Mouse (Mus musculus): ENCODE results near the gene Vti1a. TPM values are rescaled to one million over a fixed set of nuclear protein-coding genes. Genes with fewer than 3 reads are reported as not detected.

Gene Vti1a
- polyA plus RNA-seq, 2 experiments: 6.9 to 11.9 TPM

DNA sequence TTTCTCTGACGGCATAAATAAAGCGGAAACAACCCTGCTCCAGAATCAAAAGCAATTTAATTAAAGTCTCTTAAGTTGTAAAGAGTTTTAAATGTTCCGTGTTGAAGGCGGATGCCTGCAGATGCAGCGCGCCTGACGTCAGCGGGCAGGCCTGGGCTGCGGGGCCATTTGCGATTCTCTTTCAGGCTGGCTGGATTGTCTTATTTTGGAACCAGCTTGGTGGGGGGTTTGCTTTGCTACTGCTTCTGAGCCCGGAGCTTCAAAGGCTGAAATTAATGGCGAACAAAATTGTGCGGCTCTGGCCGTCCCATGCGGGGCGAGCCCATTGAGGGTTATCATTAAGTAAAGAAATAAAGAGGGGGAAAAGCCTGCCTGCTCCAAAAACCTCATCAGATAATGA lies 310.4 kb downstream of the Vti1a start:
- Histone ChIP-seq H3K27ac (no peak overlapping the region), H3K9me3 (ENCODE audit: control insufficient read depth, low read length) (no peaks in the 10 kb centered on the region), H3K27me3 (ENCODE audit: control insufficient read depth, insufficient read depth, low read length) (no peaks in the 10 kb centered on the region), H3K4me2 (ENCODE audit: low read depth) (no peak overlapping the region), H3K4me3 (ENCODE audit: insufficient read depth in 1 of 2, low read depth in 2 of 2, low read length in 2 of 2) (no peak overlapping the region), H3K9ac (replicated peaks) (no peak overlapping the region), H3K4me1 (replicated peaks; ENCODE audit: control insufficient read depth in 2 of 2, insufficient read depth in 2 of 2, low read length in 1 of 2) (no peaks in the 10 kb centered on the region), H3K36me3 (replicated peaks; ENCODE audit: control insufficient read depth, insufficient read depth, low read depth) (no peaks in the 10 kb centered on the region)
- DNase-seq (ENCODE audit: low read depth in 3 of 3, low spot score in 3 of 3) (no peak), ATAC-seq (ENCODE audit: insufficient read depth) (no peak)
- no peak for TF ChIP-seq CTCF (IDR thresholded peaks at IDR 0.05; ENCODE audit: low read depth)
- no peak for TF ChIP-seq EP300 (IDR thresholded peaks at IDR 0.05; ENCODE audit: low read depth)
- WGBS (ENCODE audit: insufficient replicate concordance): 86% methylated on average over 16 of the region's 16 CpGs

DNA sequence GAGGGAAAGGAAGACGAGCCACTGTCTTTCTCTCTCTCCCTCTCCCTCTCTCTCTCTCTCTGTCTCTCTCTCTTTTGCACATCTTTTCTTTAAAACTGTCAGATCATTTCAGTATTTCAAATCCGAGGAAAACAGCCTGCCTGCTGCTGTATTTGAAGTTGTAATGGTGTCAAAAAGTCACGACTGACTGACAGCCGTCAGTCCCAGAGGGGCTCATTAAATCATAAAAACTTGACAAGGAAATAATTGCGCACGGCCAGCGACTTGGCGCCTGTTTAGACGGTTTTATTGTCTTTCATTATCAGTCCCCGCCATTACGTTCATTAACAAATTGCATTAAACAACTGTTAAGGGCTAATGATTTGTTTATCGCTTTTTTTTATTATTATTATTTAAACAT lies 310.9 kb downstream of the Vti1a start:
- WGBS (ENCODE audit: insufficient replicate concordance): 79% methylated on average over 12 of the region's 12 CpGs

DNA sequence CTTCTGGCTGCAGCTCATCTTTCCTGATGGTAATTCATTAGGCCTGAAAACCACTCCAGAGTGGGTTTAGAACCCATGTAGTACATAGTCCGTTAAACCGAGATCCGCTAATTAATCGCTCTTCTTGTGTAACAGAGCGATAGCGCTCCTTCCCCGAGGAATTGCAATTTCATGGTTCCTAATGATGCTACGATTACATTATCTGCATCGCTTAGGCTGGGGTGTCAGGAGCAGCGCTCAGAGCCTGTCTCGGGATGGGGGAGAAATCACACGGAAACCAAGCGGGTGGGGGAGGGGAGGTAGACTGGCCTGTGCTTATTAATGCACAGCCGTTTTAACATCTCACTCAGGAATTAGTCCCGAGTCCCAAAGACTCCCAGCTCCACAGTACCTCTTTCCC lies 319.4 kb downstream of the Vti1a start:
- Histone ChIP-seq H3K4me1 (replicated peaks; ENCODE audit: control insufficient read depth in 2 of 2, insufficient read depth in 2 of 2, low read length in 1 of 2) (0 out of 4 replicates have a peak, but pooled peaks cover 0 to 5% of the 10 kb centered on the region in 2 experiments), H3K27ac (no peak overlapping the region), H3K27me3 (ENCODE audit: control insufficient read depth, insufficient read depth, low read length) (no peaks in the 10 kb centered on the region), H3K9ac (replicated peaks) (no peak overlapping the region), H3K9me3 (ENCODE audit: control insufficient read depth, low read length) (no peaks in the 10 kb centered on the region), H3K36me3 (replicated peaks; ENCODE audit: control insufficient read depth, insufficient read depth, low read depth) (no peaks in the 10 kb centered on the region), H3K4me2 (ENCODE audit: low read depth) (no peak overlapping the region), H3K4me3 (ENCODE audit: insufficient read depth in 1 of 2, low read depth in 2 of 2, low read length in 2 of 2) (no peak overlapping the region)
- WGBS (ENCODE audit: insufficient replicate concordance): 77% methylated on average over 15 of the region's 15 CpGs
- TF ChIP-seq CTCF (IDR thresholded peaks at IDR 0.05; ENCODE audit: low read depth): no peak
- TF ChIP-seq EP300 (IDR thresholded peaks at IDR 0.05; ENCODE audit: low read depth): no peak
- ATAC-seq (ENCODE audit: insufficient read depth) (no peak), DNase-seq (ENCODE audit: low read depth in 3 of 3, low spot score in 3 of 3) (no peak)

More for the DNA sequence above, 310.9 kb downstream of the Vti1a start:
- no peak overlapping the region for H3K4me3 ChIP-seq (ENCODE audit: insufficient read depth in 1 of 2, low read depth in 2 of 2, low read length in 2 of 2)
- H3K36me3 ChIP-seq (replicated peaks; ENCODE audit: control insufficient read depth, insufficient read depth, low read depth): no peaks in the 10 kb centered on the region
- no peak overlapping the region for H3K27ac ChIP-seq
- no peak overlapping the region for H3K9ac ChIP-seq (replicated peaks)
- TF ChIP-seq CTCF (IDR thresholded peaks at IDR 0.05; ENCODE audit: low read depth) (no peak), EP300 (IDR thresholded peaks at IDR 0.05; ENCODE audit: low read depth) (no peak)
- no peak overlapping the region for H3K4me2 ChIP-seq (ENCODE audit: low read depth)
- H3K9me3 ChIP-seq (ENCODE audit: control insufficient read depth, low read length): no peaks in the 10 kb centered on the region
- H3K27me3 ChIP-seq (ENCODE audit: control insufficient read depth, insufficient read depth, low read length): no peaks in the 10 kb centered on the region
- DNase-seq (ENCODE audit: low read depth in 3 of 3, low spot score in 3 of 3) (no peak), ATAC-seq (ENCODE audit: insufficient read depth) (no peak)
- 0 out of 4 replicates have a peak, but pooled peaks cover 0 to 1% of the 10 kb centered on the region in 2 experiments for H3K4me1 ChIP-seq (replicated peaks; ENCODE audit: control insufficient read depth in 2 of 2, insufficient read depth in 2 of 2, low read length in 1 of 2)

DNA sequence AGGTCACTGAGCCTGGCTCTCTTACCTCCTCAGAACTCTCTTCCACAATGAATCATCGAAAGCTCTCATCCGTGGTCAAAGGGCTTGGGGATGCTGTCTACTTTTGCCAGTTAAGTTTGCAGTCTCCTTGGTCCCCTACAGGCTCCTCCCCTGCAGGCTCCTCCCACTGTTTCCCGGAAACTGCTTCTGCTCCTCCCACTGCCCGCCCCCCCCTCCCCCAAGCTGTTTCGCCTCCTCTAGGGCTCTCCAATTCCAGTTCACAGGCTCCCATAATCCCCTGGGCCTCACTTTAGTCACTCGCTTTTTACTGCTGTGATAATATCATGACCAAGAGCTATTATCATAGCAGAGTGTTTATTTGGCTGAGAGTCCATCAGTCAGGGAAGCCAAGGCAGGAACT lies 324.2 kb downstream of the Vti1a start:
- H3K4me1 ChIP-seq (replicated peaks; ENCODE audit: control insufficient read depth in 2 of 2, insufficient read depth in 2 of 2, low read length in 1 of 2): peaks cover 0 to 2% of the 10 kb centered on the region in 2 experiments; a peak in 1 of 4 replicates
- TF ChIP-seq CTCF (IDR thresholded peaks at IDR 0.05; ENCODE audit: low read depth) (no peak), EP300 (IDR thresholded peaks at IDR 0.05; ENCODE audit: low read depth) (no peak)
- 61% methylated on average over 6 of the region's 6 CpGs for WGBS (ENCODE audit: insufficient replicate concordance)
- no peak overlapping the region for H3K27ac ChIP-seq
- DNase-seq (ENCODE audit: low read depth in 3 of 3, low spot score in 3 of 3) (no peak), ATAC-seq (ENCODE audit: insufficient read depth) (no peak)
- H3K27me3 ChIP-seq (ENCODE audit: control insufficient read depth, insufficient read depth, low read length): no peaks in the 10 kb centered on the region
- H3K36me3 ChIP-seq (replicated peaks; ENCODE audit: control insufficient read depth, insufficient read depth, low read depth): no peaks in the 10 kb centered on the region
- H3K9me3 ChIP-seq (ENCODE audit: control insufficient read depth, low read length): no peaks in the 10 kb centered on the region
- no peak overlapping the region for H3K4me2 ChIP-seq (ENCODE audit: low read depth)
- H3K9ac ChIP-seq (replicated peaks): no peak overlapping the region
- H3K4me3 ChIP-seq (ENCODE audit: insufficient read depth in 1 of 2, low read depth in 2 of 2, low read length in 2 of 2): no peak overlapping the region

DNA sequence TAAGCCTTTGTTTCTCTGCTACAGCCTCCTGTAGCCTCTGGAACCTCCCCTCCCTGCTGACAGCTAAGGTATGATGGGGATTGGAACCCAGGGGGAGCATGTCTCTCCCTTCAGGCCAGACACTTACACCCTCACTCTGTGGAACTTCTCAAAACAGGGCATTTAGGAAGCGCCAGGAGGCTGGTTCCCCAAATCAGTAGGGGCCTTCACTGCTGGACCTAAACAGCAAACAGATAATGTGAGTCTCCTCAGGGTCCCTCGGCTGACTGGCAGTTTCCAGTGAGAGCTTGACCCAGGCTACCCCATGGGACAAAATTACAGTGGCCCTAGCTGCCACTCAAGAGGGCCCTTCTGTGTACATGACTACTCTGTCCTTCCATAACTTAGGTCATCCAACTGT lies 325.8 kb downstream of the Vti1a start:
- TF ChIP-seq EP300 (IDR thresholded peaks at IDR 0.05; ENCODE audit: low read depth): no peak
- no peak for TF ChIP-seq CTCF (IDR thresholded peaks at IDR 0.05; ENCODE audit: low read depth)
- 33% methylated on average over 2 of the region's 2 CpGs for WGBS (ENCODE audit: insufficient replicate concordance)
- no peaks in the 10 kb centered on the region for H3K27me3 ChIP-seq (ENCODE audit: control insufficient read depth, insufficient read depth, low read length)
- H3K27ac ChIP-seq: no peak overlapping the region
- no peak for ATAC-seq (ENCODE audit: insufficient read depth)
- no peak for DNase-seq (ENCODE audit: low read depth in 3 of 3, low spot score in 3 of 3)
- H3K4me2 ChIP-seq (ENCODE audit: low read depth): no peak overlapping the region
- no peak overlapping the region for H3K9ac ChIP-seq (replicated peaks)
- H3K4me3 ChIP-seq (ENCODE audit: insufficient read depth in 1 of 2, low read depth in 2 of 2, low read length in 2 of 2): no peak overlapping the region
- H3K4me1 ChIP-seq (replicated peaks; ENCODE audit: control insufficient read depth in 2 of 2, insufficient read depth in 2 of 2, low read length in 1 of 2): peaks cover 0 to 2% of the 10 kb centered on the region in 2 experiments; a peak in 1 of 4 replicates
- no peaks in the 10 kb centered on the region for H3K9me3 ChIP-seq (ENCODE audit: control insufficient read depth, low read length)
- no peaks in the 10 kb centered on the region for H3K36me3 ChIP-seq (replicated peaks; ENCODE audit: control insufficient read depth, insufficient read depth, low read depth)
